Mouse (Mus musculus): ENCODE results near the gene B430305J03Rik. TPM values are rescaled to one million over a fixed set of nuclear protein-coding genes. Genes with fewer than 3 reads are reported as not detected.

Gene B430305J03Rik
- polyA plus RNA-seq (2012; rRNA removed): 0.24 and 0.28 TPM in 2 replicates

DNA sequence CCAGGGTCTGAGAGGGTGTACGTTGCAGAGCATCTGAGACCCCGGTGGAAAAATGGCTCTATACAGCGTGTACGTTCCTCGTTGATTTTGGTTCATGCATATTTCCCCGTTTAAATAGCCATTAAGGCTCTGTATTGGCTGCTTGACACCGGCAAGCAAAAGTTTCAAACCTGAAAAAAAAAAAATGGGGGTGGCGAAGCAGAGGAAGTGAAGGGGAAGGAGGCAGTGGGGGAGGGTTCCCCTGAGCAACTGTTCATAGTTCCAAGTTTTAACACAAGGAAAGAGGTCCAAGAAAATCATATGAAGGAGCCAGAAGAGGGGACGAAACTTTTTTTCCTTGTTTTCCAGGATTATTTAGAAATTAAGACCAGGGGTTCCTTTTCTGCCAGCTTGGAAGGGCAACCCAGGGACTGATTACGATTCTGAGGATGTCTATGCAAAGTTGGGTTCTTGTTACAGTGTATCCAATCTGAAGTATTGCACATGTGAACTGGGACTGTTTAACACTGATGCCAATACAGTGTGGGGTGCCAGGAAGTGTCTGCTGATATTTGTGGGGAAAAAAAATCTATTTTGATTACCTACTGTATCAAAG is at the start of gene B430305J03Rik:
Gene B430305J03Rik, minus strand, starts transcription at position 173 of the 595 bp plus-strand sequence.
- no peak for DNase-seq (ENCODE audit: low read depth)

GRCm38 (mm10) chr3:61409683-61410082 is 43.9 kb upstream of the B430305J03Rik start:
- no peak for DNase-seq (ENCODE audit: low read depth)

DNA sequence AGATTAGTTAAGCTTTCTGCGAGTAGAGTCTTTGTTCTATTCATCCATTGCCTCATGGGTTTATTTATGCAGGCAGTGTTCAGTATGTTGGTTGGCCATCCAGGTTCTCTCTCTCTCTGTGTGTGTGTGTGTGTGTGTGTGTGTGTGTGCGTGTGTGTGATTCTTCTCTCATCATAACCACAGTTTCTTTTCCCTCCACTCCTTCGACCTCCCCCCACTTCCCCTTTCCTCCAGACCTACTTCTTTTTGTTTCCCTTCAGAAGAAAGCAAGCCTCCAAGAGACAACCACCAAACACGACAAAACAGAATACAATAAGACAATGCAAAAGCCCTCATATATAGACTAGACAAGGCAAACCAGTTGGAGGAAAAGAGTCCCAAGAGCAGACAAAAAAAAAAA is 41.2 kb upstream of the B430305J03Rik start:
- no peak for DNase-seq (ENCODE audit: low read depth)

DNA sequence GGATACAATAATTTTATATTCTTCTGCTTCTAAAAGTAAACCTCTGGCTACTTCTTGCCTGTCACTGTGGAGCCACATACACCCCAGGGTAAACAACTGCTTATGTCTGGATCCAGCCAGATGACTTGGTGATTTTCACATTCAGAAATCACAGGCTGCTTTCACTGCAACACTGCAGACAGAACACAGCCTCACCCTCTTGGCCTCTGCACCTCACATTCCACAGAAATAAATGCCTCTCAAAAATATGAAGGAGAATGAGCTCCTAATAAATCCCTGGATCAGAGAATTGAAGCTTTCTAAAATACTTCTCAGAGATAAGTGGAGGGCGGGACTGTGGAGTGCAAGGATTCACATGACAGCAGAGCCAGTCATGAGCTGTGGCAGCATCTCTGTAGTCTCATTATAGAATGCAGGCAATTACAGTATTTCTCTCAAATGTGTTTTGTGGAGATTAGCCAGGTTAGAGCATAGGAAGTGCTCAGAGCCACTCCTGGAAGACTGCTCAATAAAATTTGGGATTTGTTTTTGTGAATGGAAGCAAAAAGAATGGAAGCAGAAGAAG is 35.2 kb upstream of the B430305J03Rik start:
- DNase-seq (ENCODE audit: low read depth): no peak

DNA sequence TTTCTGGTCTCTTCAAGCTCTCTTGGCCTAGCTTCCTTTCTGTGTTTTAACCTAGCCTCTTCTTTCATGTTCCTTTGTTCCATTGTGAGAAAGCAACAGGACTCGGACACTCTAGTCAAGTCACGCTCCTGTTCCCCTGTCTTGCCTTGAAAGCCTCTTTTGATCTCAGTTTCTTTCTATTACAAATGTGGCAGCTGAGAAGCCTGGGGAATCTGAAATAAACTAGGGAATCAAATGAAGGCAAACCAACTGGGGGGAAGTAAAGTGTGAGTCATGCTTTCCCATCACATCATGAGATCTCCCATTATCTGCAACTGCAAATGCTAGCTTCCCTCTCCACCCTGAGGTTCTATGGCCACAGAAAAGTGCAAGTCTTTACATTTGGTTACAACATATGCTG is 31.0 kb upstream of the B430305J03Rik start:
- no peak for DNase-seq (ENCODE audit: low read depth)

- no peak for DNase-seq (ENCODE audit: low read depth)
Measured at GRCm38 (mm10) chr3:61395382-61395781, 29.6 kb upstream of the B430305J03Rik start.

DNA sequence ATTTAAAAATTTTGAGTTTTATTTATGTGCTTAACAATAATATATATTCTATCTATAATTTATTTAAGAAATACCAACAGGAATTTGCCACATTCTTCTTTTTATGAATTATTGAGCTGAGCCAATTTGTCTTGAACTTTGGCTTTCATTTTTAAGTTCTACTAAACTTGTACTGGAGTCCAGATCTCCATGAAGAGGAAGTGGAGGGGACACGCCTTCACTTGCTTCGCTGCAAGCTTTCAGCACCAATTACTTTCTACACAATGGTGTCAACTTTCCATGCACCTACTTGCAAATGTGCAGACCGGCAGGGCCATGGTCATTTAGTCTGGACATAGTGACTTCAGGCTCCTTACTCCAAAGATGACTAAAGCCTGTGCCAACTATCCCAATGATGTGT is 27.8 kb upstream of the B430305J03Rik start:
- DNase-seq (ENCODE audit: low read depth): no peak

DNA sequence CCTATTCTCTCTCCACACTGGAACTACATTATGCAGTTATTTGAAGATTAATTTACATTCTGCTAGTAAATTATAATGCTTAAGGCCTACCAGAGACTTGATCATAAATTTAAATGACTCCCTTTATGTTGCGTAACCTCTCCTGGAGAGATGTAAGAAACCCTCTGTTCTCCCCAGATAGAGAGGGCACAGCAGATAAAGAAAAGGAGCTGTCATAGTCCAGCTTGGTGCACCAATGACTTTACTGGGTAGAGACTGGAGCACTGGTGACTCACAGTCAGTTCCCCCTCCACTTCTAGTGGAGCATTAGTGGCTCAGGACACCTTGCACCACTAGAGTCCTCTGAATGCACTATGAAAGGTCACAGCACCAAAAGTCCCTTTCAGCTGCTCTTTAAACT is 27.1 kb upstream of the B430305J03Rik start:
- DNase-seq (ENCODE audit: low read depth): no peak

GRCm38 (mm10) chr3:61391564-61391963 is 25.8 kb upstream of the B430305J03Rik start:
- DNase-seq (ENCODE audit: low read depth): no peak

DNA sequence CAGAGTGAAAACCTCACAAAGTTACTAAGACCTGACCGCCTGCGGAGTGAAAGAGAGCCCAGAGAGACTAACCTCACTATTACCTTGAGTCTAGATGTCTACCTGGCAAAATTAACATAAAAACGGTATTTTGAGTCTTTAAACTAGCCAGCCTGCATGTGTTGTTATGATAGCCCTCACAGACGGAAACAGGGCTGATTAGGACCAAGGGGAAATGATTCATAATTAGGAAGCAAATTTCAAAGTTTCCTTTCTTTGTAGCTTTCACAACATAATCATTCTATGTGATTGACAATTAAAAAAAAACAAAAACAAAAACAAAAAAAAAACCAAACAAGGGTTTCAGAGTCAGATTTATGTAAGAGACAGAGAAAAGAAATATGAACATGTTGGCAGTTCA is 20.6 kb upstream of the B430305J03Rik start:
- DNase-seq (ENCODE audit: low read depth): no peak

- DNase-seq (ENCODE audit: low read depth): peak; percentile 79
Measured at GRCm38 (mm10) chr3:61376001-61376400, 10.2 kb upstream of the B430305J03Rik start.

DNA sequence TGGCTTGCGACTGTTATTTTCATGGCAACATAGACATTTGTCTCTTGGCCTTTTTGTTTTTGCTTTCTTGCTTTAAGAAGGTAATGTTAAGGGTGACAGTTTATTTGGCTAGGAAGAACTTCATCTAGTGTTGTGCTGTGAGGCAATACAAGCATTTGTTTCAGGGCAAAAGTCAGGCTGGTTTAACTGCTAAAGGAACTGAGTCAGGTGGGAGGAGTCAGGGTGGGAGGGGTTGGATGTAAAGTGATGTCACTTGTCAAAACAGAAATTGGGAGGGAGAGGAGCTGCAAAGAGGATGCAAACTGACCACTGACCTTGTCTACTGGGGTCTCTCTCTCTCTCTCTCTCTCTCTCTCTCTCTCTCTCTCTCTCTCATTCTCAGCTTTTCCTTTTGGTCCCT is 2.7 kb upstream of the B430305J03Rik start:
- DNase-seq (ENCODE audit: low read depth): no peak

GRCm38 (mm10) chr3:61364978-61365778 is 573 bp downstream of the B430305J03Rik start:
- DNase-seq (ENCODE audit: low read depth): no peak

DNA sequence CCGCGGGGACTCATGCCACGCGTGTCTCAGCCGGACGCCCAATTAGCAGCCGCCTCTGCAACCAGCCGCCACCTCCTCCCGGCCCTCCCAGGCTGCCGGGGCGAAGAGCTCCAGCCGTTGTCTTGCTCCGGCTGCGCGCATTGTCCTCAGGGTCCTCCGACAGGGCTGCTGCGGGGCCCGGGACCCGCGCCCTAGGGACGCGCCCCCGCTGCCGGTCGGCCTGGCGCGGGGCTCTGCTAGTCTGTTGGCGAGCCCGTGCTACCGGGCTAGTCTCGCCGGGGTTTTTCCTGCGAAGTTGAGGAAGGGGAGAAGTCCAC is 1.1 kb downstream of the B430305J03Rik start:
- no peak for DNase-seq (ENCODE audit: low read depth)

- no peak for DNase-seq (ENCODE audit: low read depth)
Measured at GRCm38 (mm10) chr3:61363989-61364660, 1.6 kb downstream of the B430305J03Rik start.

DNA sequence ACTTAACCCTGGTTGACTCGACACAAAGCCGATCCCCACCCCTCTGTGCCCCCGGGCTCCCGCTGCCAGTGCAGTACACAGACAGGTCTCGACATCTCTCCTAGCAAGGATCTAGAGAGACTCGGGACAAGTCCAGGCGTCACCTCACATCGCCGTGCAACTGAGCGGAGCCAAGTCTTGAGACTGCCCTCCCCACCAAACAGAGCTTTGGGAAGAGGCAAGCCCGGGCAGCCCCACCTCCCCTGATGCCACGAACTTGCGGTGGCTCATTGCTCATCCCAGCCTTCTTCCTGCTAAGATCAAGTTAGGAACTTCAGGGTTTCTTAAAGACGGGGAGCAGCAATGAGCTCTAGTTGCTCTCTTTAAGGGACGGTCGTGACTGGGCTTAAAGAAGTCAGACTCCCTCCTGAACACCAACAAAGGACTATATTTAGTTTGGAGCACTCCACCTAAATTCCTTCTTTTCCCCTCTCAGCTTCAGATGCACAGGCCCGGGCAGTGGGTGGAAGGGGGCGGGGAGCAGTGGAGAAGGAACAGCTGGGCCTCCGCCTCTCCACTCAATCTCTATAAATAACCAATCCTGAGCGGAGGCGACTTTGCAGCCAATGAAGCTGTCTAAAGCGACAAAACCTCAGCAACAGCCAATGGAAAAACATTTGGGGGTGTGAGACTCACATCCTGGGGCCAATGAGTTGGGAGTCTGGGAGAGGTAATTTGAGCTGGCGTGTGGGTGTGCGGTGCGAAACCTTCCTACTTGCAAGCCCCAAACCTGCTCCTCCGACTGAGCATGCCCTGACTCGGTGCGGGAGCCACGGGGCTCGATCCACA is 2.4 kb downstream of the B430305J03Rik start:
- DNase-seq (ENCODE audit: low read depth): peak; percentile 100

GRCm38 (mm10) chr3:61362821-61363160 is 3.0 kb downstream of the B430305J03Rik start:
- DNase-seq (ENCODE audit: low read depth): no peak

DNA sequence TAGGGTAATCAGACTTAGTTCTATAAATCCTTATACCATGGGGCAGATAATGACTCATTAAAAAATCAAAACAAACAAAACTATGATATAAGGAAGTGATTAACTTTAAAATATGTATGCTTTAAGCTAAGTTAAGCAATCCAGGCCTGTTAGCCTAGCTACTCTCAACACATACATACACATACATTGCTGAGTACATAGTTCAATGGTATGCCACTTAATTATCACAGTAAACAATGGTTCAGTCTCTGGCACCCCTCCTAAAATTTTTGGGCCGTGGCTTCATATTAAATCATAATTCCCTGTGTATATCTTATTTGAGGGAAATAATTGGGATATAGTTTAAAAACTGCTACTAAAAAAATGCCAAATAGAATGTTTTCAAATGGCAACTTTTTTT is 4.4 kb downstream of the B430305J03Rik start, which contains the start of gene Rap2b:
Gene Rap2b, plus strand, starts transcription at position 301 of the 400 bp plus-strand sequence.
- no peak for DNase-seq (ENCODE audit: low read depth)

- DNase-seq (ENCODE audit: low read depth): no peak
Measured at GRCm38 (mm10) chr3:61358756-61359293, 6.9 kb downstream of the B430305J03Rik start.

- no peak for DNase-seq (ENCODE audit: low read depth)
Measured at GRCm38 (mm10) chr3:61358107-61358506, 7.6 kb downstream of the B430305J03Rik start.

- DNase-seq (ENCODE audit: low read depth): no peak
Measured at GRCm38 (mm10) chr3:61355464-61355863, 10.3 kb downstream of the B430305J03Rik start.
